Mouse (Mus musculus) heart, embryonic 12.5 days (tissue): Measurements from ENCODE around the gene Rnf167. TPM values are rescaled to one million over a fixed set of nuclear protein-coding genes. Genes with fewer than 3 reads are reported as not detected.

Experiments
- ATAC-seq: fragments of 200-750 bp; cut with Nextera tagmentation; 2 replicates; pipeline ENCODE4 v1.8.0; 2017; ENCODE audit warnings: moderate TSS enrichment, moderate library complexity; ENCODE audit not compliant: insufficient number of reproducible peaks, low FRiP score
- H3K27ac ChIP-seq: fragments of 300-500 bp; sonication (generic); 2 replicates; pipeline ENCODE4 v1.5.1; 2016; ENCODE audit warnings: mild to moderate bottlenecking, moderate library complexity; ENCODE audit not compliant: poor library complexity, severe bottlenecking
- H3K27me3 ChIP-seq: fragments of 300-500 bp; sonication (generic); replicated peaks from 2 replicates; pipeline ENCODE4 v1.6.1; 2016; ENCODE audit warnings: mild to moderate bottlenecking, moderate library complexity
- H3K36me3 ChIP-seq: fragments of 300-500 bp; sonication (generic); 2 replicates; pipeline ENCODE4 v1.6.1; 2016; ENCODE audit warnings: mild to moderate bottlenecking, moderate library complexity
- H3K4me1 ChIP-seq: fragments of 300-500 bp; sonication (generic); replicated peaks from 2 replicates; pipeline ENCODE4 v1.6.1; 2016; ENCODE audit warnings: mild to moderate bottlenecking
- H3K4me2 ChIP-seq: fragments of 300-500 bp; sonication (generic); 2 replicates; pipeline ENCODE4 v1.6.1; 2016; ENCODE audit warnings: mild to moderate bottlenecking, moderate library complexity
- H3K4me3 ChIP-seq: fragments of 300-500 bp; sonication (generic); 2 replicates; pipeline ENCODE4 v1.5.1; 2016; ENCODE audit warnings: mild to moderate bottlenecking
- H3K9ac ChIP-seq: fragments of 300-500 bp; sonication (generic); 2 replicates; pipeline ENCODE4 v1.6.1; 2016; ENCODE audit warnings: mild to moderate bottlenecking, moderate library complexity
- H3K9me3 ChIP-seq: fragments of 300-500 bp; sonication (generic); replicated peaks from 2 replicates; pipeline ENCODE4 v1.6.1; 2016; ENCODE audit warnings: mild to moderate bottlenecking, moderate library complexity
- WGBS: fragments of 180-500 bp; shearing (Covaris S2); methylation state at CpG from one replicate; pipeline ENCODE4 v1.1.7; 2016; 5-methylcytosine and 5-hydroxymethylcytosine counted together
- polyA plus RNA-seq: library from polyadenylated mRNA; unstranded; fragments of >200 nt; fragmentation: Nextera tagmentation; extraction: Ambion mirVana; gene quantifications from 2 replicates; pipeline ENCODE4 v1.2.1, GENCODE M21; 2016

Rnf167 gene
- polyA plus RNA-seq, 1 experiment from 2014 or later, result 67.4 TPM

DNA sequence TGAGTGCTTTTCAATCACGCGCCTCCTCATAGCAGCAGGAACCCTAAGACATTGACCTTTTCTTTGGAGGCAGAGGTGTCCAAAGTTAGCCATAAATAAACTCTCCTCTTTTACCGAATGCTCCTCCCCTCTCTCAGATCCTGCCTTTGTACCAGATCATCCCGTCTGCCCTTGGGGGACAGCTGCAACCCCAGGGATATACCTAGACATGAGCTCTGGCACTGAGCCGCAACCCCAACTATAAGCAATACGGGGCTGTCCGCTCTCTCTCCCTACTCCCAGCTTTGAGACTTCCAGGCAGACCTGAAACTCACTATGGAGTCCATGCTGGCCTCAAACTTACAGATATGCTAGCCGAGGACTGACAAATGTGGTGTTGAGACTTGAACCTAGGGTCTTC is 19.7 kb downstream of the Rnf167 start:
- no peak for ATAC-seq
- Histone ChIP-seq H3K4me1 (peaks cover 29% of the 10 kb centered on the region), H3K9ac (no peak overlapping the region), H3K36me3 (peaks cover 58% of the 10 kb centered on the region), H3K4me3 (no peak overlapping the region), H3K27ac (no peak overlapping the region), H3K27me3 (no peaks in the 10 kb centered on the region), H3K4me2 (no peak overlapping the region), H3K9me3 (no peaks in the 10 kb centered on the region)
- WGBS, result 92% methylated on average over 8 of the region's 8 CpGs

DNA sequence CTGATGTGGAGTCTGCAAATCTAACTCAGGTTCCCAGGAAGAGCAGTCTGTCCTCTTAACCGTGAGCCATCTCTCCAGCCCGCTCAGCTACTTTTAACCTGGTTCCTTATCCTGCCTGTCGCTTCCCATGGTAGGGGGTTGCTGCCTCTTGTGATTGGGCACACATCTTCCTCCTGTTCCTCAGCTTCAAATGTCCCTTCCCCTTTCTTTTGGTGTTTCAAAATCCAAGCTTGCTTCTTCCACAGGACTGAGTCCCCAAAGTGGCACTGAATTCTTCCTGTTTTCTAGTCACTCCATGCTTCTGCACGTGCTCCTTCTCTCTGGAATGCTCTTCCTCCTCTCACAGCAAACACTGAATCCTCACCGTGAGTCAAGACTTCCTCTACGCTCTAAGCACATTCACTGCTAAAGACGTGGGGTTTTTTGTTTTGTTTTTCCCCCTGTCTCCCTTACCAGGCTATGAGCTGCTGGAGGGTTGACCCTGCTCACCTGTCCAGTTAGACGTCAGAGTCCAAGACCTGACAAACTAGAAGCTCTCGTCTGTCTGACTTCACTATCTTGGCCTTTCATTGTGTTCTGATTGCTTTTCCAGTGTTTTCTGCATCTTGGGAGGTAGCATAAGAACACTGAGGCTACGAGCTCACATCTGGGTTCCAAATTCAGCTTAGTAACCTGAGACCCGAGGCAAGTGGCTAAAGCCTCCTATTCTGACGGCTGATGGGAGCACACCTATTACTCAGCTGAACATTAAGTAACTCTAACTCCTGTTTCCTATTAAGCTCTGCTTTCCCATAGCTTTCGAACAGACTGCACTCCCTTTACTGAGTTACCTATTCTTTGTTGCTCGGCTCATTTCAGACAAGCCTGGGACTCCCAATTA is 20.5 kb downstream of the Rnf167 start:
- H3K9me3 ChIP-seq, result no peaks in the 10 kb centered on the region
- 68% methylated on average over 14 of the region's 14 CpGs for WGBS
- H3K4me1 ChIP-seq, result peaks cover 36% of the 10 kb centered on the region
- ATAC-seq, result no peak
- peaks cover 52% of the 10 kb centered on the region for H3K36me3 ChIP-seq
- H3K27ac ChIP-seq, result peak overlapping the region; percentile 94; the same call in 1 of the 2 replicates
- H3K9ac ChIP-seq, result peak overlapping the region; percentile 50
- no peaks in the 10 kb centered on the region for H3K27me3 ChIP-seq
- H3K4me2 ChIP-seq, result peak overlapping the region; percentile 96
- H3K4me3 ChIP-seq, result peak overlapping the region; percentile 74

DNA sequence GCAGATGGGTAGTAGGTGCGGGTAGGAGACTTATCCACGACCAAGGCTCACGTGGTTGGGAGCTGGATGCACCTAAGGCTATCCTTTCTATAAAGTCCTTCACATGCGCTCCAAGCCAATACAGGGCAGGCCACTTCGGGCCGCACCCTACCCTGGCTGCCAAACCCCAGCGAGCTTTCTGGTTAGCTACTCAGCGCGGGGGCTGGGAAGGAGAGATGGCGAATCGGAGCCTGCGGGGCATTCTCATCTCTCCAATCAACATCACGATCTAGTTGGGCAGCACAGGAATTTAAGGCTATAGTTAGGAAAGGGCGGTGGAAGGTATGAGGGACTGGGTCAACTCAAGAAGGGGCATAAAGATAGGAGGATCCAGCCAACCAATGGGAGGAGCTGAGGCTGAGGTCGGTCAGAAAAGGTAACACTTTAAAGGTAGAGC is 21.3 kb downstream of the Rnf167 start:
- no peaks in the 10 kb centered on the region for H3K9me3 ChIP-seq
- no peaks in the 10 kb centered on the region for H3K27me3 ChIP-seq
- under 1% methylated on average over 15 of the region's 15 CpGs for WGBS
- peaks cover 36% of the 10 kb centered on the region for H3K4me1 ChIP-seq
- peaks cover 46% of the 10 kb centered on the region for H3K36me3 ChIP-seq
- peak overlapping the region; percentile 74 for H3K4me3 ChIP-seq
- peak overlapping the region; percentile 96 for H3K4me2 ChIP-seq
- ATAC-seq, result peak; percentile 46
- H3K9ac ChIP-seq, result peak overlapping the region; percentile 82
- H3K27ac ChIP-seq, result peak overlapping the region; percentile 94

DNA sequence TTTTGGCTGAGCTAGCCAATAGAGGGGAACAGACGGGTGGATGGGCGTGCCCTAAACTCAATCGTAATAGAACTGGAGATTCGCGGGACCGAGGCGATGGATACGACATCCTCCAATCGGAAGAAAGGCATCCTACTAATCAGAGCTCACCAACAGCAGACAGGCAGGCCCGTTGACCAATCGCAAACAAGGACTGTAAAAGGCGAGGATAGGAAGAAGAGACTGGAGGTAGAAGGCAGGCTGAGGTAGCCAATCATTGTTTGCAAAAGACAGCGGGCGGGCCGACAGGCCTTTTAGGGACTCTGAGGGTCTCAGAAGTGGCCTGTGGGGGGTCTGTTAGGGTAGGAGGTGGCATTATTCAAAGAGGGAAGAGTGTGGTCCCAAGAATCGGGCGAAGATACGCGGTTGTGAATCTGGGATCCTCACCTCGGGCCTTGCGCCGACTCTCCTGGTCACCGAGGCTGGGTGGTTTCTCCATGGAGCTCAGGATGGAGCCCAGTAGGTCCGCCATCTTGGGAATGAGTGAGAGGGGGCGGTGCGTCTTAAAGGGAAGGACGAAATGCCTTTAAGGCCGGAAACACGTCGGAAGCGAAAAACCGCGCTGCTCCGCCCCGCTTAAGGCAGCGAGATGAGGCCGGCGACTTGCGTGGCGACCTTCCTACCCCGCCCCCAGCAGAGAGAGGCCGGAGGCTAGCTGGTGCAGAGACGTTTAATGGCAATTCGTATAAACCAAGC is 21.9 kb downstream of the Rnf167 start, which contains the start of gene Spag7:
TSS of gene Spag7 (minus strand) at position 646 of the 735 bp plus-strand sequence.
- ATAC-seq, result peak; percentile 95
- H3K36me3 ChIP-seq, result peaks cover 45% of the 10 kb centered on the region

DNA sequence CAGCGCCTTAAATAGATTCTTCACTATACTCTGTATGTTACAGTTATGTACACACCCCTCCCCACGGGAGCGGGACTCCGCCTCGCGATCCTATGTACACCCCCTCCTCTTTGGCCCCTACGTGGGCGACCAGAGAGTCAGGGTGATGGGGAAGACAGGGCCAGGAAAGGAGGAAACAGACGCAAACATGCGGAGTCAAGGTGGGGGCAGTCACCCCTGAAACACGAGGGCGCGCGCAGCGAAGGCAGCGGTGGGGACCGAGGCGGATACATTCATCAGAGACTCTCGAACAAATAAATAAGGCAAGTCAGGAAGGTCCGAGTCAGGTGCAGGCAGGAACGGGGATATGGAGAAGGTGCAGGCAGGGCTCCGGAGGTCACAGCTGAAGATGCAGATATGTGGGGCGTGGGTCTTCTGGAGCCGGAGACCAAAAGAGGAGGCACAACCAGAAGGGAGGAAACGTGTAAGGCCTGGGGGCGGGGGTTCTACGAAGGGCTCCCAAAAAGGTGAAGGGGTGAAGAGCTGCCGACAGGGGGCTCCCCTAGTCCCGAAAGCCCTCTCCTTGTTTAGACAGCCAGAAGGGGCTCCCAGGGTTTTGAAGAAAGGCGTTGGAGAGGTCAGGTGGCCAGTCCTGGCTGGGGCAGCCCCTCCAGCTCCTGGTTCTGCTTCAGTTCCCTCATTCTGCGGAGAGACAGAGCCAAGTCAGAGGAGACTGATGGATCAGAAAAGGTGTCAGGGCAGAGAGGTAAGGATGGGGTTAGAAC is 22.7 kb downstream of the Rnf167 start:
- peak overlapping the region; percentile 88 for H3K9ac ChIP-seq
- H3K27me3 ChIP-seq, result no peaks in the 10 kb centered on the region
- peak overlapping the region; percentile 97 for H3K27ac ChIP-seq
- no peaks in the 10 kb centered on the region for H3K9me3 ChIP-seq
- WGBS, result 0% methylated on average over 31 of the region's 31 CpGs
- peaks cover 29% of the 10 kb centered on the region for H3K4me1 ChIP-seq
- peak; percentile 14 for ATAC-seq
- peak overlapping the region; percentile 96 for H3K4me2 ChIP-seq
- peaks cover 44% of the 10 kb centered on the region for H3K36me3 ChIP-seq
- peak overlapping the region; percentile 74 for H3K4me3 ChIP-seq

More for the DNA sequence above, 21.9 kb downstream of the Rnf167 start, which contains the start of gene Spag7:
- Histone ChIP-seq H3K27me3 (no peaks in the 10 kb centered on the region), H3K4me2 (peak within 1 kb of the TSS; percentile 96), H3K4me3 (peak within 1 kb of the TSS; percentile 74), H3K4me1 (peaks cover 34% of the 10 kb centered on the region), H3K9ac (peak within 1 kb of the TSS; percentile 88), H3K27ac (peak within 1 kb of the TSS; percentile 97), H3K9me3 (no peaks in the 10 kb centered on the region)
- under 1% methylated on average over 44 of the region's 44 CpGs for WGBS

DNA sequence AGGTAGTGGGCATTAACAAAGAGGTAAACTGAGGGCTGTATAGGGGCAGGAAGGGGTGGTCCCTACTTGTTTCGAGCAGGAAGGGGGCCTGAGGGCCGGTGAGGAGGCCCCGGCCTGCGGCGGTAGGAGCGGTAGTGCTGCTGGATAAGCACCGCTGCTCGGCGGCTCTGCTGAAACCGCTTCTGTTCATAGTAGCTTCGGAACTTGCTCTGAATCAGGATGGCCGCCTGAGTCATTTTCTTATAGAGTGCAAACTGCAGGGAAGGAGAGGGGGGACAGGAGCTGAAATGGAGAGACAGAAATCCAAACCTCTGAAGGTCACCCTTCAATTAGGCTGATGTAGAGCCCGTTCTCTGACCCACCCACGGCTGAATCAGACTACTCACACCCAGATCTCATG is 23.4 kb downstream of the Rnf167 start:
- WGBS, result 43% methylated on average over 14 of the region's 14 CpGs
- peak overlapping the region; percentile 74 for H3K4me3 ChIP-seq
- H3K9ac ChIP-seq, result peak overlapping the region; percentile 88
- H3K36me3 ChIP-seq, result peaks cover 44% of the 10 kb centered on the region
- H3K4me2 ChIP-seq, result peak overlapping the region; percentile 96
- peaks cover 29% of the 10 kb centered on the region for H3K4me1 ChIP-seq
- H3K27me3 ChIP-seq, result no peaks in the 10 kb centered on the region
- peak overlapping the region; percentile 97 for H3K27ac ChIP-seq
- H3K9me3 ChIP-seq, result no peaks in the 10 kb centered on the region
- ATAC-seq, result no peak

DNA sequence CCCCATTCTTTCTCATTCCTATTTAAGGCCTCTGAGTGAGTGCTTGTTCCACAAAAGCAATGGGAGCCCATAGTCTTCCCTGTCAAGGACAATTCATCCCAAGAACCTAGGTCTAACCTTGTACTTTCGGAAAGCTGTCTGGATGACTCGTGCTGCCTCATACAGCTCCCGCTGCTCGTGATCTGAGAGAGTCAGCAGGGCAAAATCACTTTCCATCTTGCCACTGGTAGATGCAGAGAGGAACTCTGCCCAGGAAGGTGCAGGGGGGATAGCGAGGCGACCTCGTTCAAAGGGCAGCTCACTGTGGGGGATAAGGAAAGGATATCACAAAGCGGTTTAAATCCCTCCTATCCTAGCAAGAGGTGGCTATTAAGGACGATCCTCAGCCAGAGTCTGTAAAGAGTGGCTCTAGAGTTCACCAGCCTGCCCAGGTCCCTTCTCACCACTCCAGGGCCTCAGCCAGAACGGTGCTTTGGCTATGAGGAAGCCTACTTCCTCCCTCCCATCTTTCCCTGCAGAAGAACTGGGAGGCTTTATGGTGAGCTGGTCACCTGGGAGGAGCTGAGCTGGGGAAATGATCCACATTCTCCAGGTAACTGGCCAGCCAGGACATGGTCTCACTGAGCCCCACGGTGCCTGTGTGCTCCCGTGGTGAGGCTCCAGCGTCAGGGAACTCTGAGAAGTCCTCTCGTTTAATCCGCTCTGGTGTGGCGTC is 24.5 kb downstream of the Rnf167 start:
- Histone ChIP-seq H3K4me1 (peaks cover 38% of the 10 kb centered on the region), H3K4me3 (no peak overlapping the region), H3K9me3 (no peaks in the 10 kb centered on the region), H3K9ac (0 out of 2 replicates have a peak overlapping the region, but pooled peaks have one; percentile 13), H3K27me3 (no peaks in the 10 kb centered on the region), H3K27ac (no peak overlapping the region), H3K4me2 (peak overlapping the region; percentile 96), H3K36me3 (peaks cover 47% of the 10 kb centered on the region)
- WGBS, result 72% methylated on average over 16 of the region's 16 CpGs
- no peak for ATAC-seq

DNA sequence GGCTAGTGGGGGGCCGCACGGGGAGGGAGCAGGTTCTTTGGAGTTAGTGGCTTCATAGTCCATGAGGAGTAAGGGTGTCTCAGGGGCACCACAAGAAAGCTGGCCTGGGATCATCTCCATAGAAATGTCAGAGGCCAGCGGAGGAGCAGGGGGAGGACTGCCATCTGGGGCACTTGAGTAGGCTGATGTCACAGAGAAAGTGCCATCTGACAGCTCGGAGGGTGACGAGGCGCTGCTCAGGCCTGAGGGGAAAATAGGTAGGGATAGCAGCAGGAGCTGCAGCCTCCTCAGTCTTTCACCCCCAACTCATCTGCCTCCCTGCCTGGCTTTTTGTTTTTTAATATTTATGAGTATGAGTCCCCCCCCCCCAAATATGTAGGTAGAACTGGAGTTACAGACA is 27.0 kb downstream of the Rnf167 start:
- H3K36me3 ChIP-seq, result peaks cover 51% of the 10 kb centered on the region
- peaks cover 29% of the 10 kb centered on the region for H3K4me1 ChIP-seq
- H3K4me2 ChIP-seq, result no peak overlapping the region
- no peak overlapping the region for H3K27ac ChIP-seq
- WGBS, result 78% methylated on average over 6 of the region's 6 CpGs
- no peaks in the 10 kb centered on the region for H3K9me3 ChIP-seq
- no peak for ATAC-seq
- no peak overlapping the region for H3K9ac ChIP-seq
- no peak overlapping the region for H3K4me3 ChIP-seq
- H3K27me3 ChIP-seq, result no peaks in the 10 kb centered on the region

DNA sequence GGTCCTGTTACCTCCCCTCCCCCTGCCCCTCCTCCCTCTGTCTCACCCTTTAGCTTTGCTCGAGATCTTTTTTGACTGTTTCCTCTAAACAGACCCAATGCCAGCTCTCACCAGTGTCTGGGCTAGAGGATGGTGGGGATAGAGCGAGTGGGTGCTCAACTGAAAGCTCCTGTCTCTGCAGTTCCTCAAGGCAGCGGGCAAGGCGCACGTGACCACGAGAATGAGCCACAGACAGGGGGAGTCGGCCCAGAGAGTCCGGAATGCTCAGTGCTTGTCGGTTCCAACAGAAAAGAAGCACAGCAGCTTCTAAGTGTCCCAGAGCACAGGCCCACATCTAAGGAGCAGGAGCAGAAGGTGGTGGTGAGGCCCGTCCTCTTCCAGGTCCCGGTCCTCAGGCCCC is 27.5 kb downstream of the Rnf167 start:
- Histone ChIP-seq H3K4me2 (no peak overlapping the region), H3K4me1 (peaks cover 29% of the 10 kb centered on the region), H3K27me3 (no peaks in the 10 kb centered on the region), H3K36me3 (peaks cover 56% of the 10 kb centered on the region), H3K27ac (no peak overlapping the region), H3K9ac (no peak overlapping the region), H3K4me3 (no peak overlapping the region), H3K9me3 (no peaks in the 10 kb centered on the region)
- 68% methylated on average over 11 of the region's 11 CpGs for WGBS
- ATAC-seq, result no peak

DNA sequence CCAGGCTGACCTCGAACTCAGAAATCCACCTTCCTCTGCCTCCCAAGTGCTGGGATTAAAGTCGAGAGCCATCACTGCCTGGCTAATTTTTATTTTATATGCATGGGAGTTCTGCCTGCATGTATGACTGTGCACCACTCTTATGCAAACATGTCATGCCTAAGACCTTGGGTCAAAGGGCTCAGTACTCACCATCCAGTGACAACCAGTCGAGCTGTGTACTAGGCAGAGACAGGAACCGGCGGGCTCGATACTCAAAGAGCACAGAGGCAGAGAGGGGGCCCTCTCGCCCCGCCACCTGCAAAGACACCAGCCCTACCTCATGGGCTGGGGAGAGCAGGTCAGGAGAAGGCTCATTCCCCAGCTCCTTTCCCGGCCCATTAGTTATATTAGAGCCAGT is 31.1 kb downstream of the Rnf167 start:
- Histone ChIP-seq H3K27me3 (no peaks in the 10 kb centered on the region), H3K9me3 (no peaks in the 10 kb centered on the region), H3K4me1 (peaks cover 18% of the 10 kb centered on the region), H3K36me3 (peaks cover 77% of the 10 kb centered on the region), H3K4me3 (no peak overlapping the region), H3K27ac (no peak overlapping the region), H3K4me2 (no peak overlapping the region), H3K9ac (no peak overlapping the region)
- ATAC-seq, result no peak
- WGBS, result 86% methylated on average over 9 of the region's 9 CpGs
